Mouse (Mus musculus): ENCODE data around the gene Usp34. TPM values are rescaled to one million over a fixed set of nuclear protein-coding genes. Genes with fewer than 3 reads are reported as not detected.
"Not testable (repeated sequence)": the region's sequence is repeated elsewhere in the genome, so short reads cannot be mapped to it uniquely, and the experiment has no call there.

The Usp34 gene
- polyA plus RNA-seq, 1 experiment from 2014 or later, result 12.8 TPM

- peaks cover 9% of the 10 kb centered on the region; the same call in 1 of the 2 replicates for H3K4me1 ChIP-seq (replicated peaks; ENCODE audit: control insufficient read depth, insufficient read depth)
- peak overlapping the region; percentile 92 for H3K27ac ChIP-seq (replicated peaks)
- TF ChIP-seq CTCF (IDR thresholded peaks at IDR 0.05; ENCODE audit: low read depth), result no peak
- no peak for TF ChIP-seq EP300 (optimal IDR thresholded peaks at IDR 0.05)
- peaks cover 6% of the 10 kb centered on the region for H3K36me3 ChIP-seq (ENCODE audit: control insufficient read depth, insufficient read depth, low read length)
- no peaks in the 10 kb centered on the region for H3K27me3 ChIP-seq (ENCODE audit: control insufficient read depth, insufficient read depth, low read length)
- no peaks in the 10 kb centered on the region for H3K9me3 ChIP-seq (ENCODE audit: control insufficient read depth, low read length)
- DNase-seq (ENCODE audit: low spot score) (peak; percentile 69), ATAC-seq (ENCODE audit: low FRiP score, low TSS enrichment) (peak; percentile 69)
- H3K4me3 ChIP-seq (ENCODE audit: low read depth, low read length), result peak overlapping the region; percentile 93
- 0% methylated on average over 22 of the region's 22 CpGs for WGBS
- peak overlapping the region; percentile 70 for H3K4me2 ChIP-seq (replicated peaks; ENCODE audit: low read depth)
- peak overlapping the region; percentile 92 for H3K9ac ChIP-seq (ENCODE audit: low read length)
These were observed 190.6 kb downstream of the Usp34 start for GRCm38 (mm10) chr11:23497335-23497717.

DNA sequence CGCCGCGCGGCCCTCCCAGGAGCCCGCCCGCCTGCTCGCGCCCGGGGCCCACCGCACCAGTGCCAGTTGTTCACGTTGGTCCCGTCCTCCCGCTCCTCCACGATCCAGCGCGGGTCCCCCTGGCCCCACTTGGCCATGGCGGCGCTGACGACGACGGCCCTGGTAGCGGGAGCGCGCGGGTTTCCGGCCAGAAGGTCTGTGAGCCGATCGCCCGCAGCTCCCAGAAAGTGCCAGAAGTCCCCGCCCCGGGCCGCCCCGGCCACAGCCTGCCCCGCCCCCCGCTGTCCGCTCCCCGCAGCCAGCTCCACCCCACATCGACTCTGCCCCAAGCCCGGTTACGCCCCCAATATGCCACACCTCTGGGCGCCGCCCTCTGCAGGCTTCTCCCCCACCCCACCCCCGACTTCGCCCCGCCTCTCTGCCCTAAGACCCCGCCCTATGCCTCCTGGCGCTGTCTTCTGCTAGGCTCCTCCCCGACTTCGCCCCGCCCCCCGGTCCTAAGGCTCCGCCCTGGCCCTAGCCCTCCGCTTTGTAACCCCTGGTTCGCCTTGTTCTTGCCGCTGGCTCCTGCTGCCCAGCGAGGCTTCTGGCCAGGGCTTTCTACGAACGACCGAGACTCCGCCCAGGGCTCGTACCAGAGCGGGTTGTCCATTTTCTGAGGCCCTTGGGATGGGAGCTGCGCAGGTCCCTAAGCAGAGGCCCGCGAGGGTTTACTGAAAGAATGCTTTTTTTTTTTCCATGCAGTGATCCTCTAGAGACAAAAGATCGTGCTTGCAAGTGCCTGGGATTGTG, 191.2 kb downstream of the Usp34 start, which contains the start of gene Ahsa2:
Gene Ahsa2, minus strand, starts transcription at position 313 of the 792 bp plus-strand sequence.
- H3K27ac ChIP-seq (replicated peaks), result peak within 1 kb of the TSS; percentile 92
- TF ChIP-seq EP300 (optimal IDR thresholded peaks at IDR 0.05), result no peak
- TF ChIP-seq CTCF (IDR thresholded peaks at IDR 0.05; ENCODE audit: low read depth), result no peak
- WGBS, result 1% methylated on average over 51 of the region's 66 CpGs
- DNase-seq (ENCODE audit: low spot score) (peak; percentile 99), ATAC-seq (ENCODE audit: low FRiP score, low TSS enrichment) (peak; percentile 97)
- peak within 1 kb of the TSS; percentile 93 for H3K4me3 ChIP-seq (ENCODE audit: low read depth, low read length)
- peaks cover 3% of the 10 kb centered on the region; the same call in 1 of the 2 replicates for H3K36me3 ChIP-seq (ENCODE audit: control insufficient read depth, insufficient read depth, low read length)
- no peaks in the 10 kb centered on the region for H3K9me3 ChIP-seq (ENCODE audit: control insufficient read depth, low read length)
- H3K27me3 ChIP-seq (ENCODE audit: control insufficient read depth, insufficient read depth, low read length), result no peaks in the 10 kb centered on the region
- peak within 1 kb of the TSS; percentile 92 for H3K9ac ChIP-seq (ENCODE audit: low read length)
- peaks cover 9% of the 10 kb centered on the region; the same call in 1 of the 2 replicates for H3K4me1 ChIP-seq (replicated peaks; ENCODE audit: control insufficient read depth, insufficient read depth)
- peak within 1 kb of the TSS; percentile 70 for H3K4me2 ChIP-seq (replicated peaks; ENCODE audit: low read depth)

GRCm38 (mm10) chr11:23498609-23499008, 191.9 kb downstream of the Usp34 start:
- Histone ChIP-seq H3K9me3 (ENCODE audit: control insufficient read depth, low read length) (no peaks in the 10 kb centered on the region), H3K4me2 (replicated peaks; ENCODE audit: low read depth) (peak overlapping the region; percentile 70), H3K4me1 (replicated peaks; ENCODE audit: control insufficient read depth, insufficient read depth) (peaks cover 9% of the 10 kb centered on the region; the same call in 1 of the 2 replicates), H3K4me3 (ENCODE audit: low read depth, low read length) (peak overlapping the region; percentile 93), H3K9ac (ENCODE audit: low read length) (peak overlapping the region; percentile 49; the same call in 1 of the 2 replicates), H3K27me3 (ENCODE audit: control insufficient read depth, insufficient read depth, low read length) (no peaks in the 10 kb centered on the region), H3K36me3 (ENCODE audit: control insufficient read depth, insufficient read depth, low read length) (no peaks in the 10 kb centered on the region), H3K27ac (replicated peaks) (peak overlapping the region; percentile 25)
- DNase-seq (ENCODE audit: low spot score) (no peak), ATAC-seq (ENCODE audit: low FRiP score, low TSS enrichment) (no peak)
- TF ChIP-seq CTCF (IDR thresholded peaks at IDR 0.05; ENCODE audit: low read depth) (no peak), EP300 (optimal IDR thresholded peaks at IDR 0.05) (no peak)
- WGBS, result 25% methylated on average over 5 of the region's 5 CpGs

DNA sequence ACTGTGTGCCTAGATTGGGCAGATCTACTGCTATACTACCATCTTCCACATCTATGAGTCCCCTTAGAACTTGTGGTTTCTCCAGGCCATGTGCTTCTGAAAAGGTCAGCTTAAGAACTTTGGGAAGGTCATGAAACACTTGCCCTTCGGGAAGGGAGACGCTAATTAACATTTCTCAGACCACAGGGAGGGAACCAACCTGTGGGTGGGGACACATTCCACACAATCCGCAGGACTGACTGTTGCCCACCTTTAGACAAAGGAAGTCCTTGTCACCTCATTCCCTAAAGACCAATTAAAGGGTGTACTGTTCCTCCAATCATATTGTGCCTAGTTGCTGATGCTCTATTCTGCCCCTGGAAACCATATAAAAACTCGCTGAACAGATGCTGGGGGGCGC, 198.1 kb downstream of the Usp34 start:
- not testable (repeated sequence) for H3K4me3 ChIP-seq (ENCODE audit: low read depth, low read length); H3K4me2 ChIP-seq (replicated peaks; ENCODE audit: low read depth); DNase-seq (ENCODE audit: low spot score); H3K36me3 ChIP-seq (ENCODE audit: control insufficient read depth, insufficient read depth, low read length); H3K4me1 ChIP-seq (replicated peaks; ENCODE audit: control insufficient read depth, insufficient read depth); H3K9me3 ChIP-seq (ENCODE audit: control insufficient read depth, low read length); H3K27ac ChIP-seq (replicated peaks); H3K27me3 ChIP-seq (ENCODE audit: control insufficient read depth, insufficient read depth, low read length); ATAC-seq (ENCODE audit: low FRiP score, low TSS enrichment); H3K9ac ChIP-seq (ENCODE audit: low read length)
- WGBS, result 70% methylated on average over 5 of the region's 5 CpGs

- not testable (repeated sequence) for DNase-seq (ENCODE audit: low spot score); H3K4me2 ChIP-seq (replicated peaks; ENCODE audit: low read depth); H3K4me3 ChIP-seq (ENCODE audit: low read depth, low read length); H3K9me3 ChIP-seq (ENCODE audit: control insufficient read depth, low read length); H3K4me1 ChIP-seq (replicated peaks; ENCODE audit: control insufficient read depth, insufficient read depth); H3K27ac ChIP-seq (replicated peaks); H3K36me3 ChIP-seq (ENCODE audit: control insufficient read depth, insufficient read depth, low read length); ATAC-seq (ENCODE audit: low FRiP score, low TSS enrichment); H3K27me3 ChIP-seq (ENCODE audit: control insufficient read depth, insufficient read depth, low read length); H3K9ac ChIP-seq (ENCODE audit: low read length)
- WGBS, result 46% methylated on average over 4 of the region's 4 CpGs
These were observed 208.1 kb downstream of the Usp34 start for GRCm38 (mm10) chr11:23514785-23515184.

DNA sequence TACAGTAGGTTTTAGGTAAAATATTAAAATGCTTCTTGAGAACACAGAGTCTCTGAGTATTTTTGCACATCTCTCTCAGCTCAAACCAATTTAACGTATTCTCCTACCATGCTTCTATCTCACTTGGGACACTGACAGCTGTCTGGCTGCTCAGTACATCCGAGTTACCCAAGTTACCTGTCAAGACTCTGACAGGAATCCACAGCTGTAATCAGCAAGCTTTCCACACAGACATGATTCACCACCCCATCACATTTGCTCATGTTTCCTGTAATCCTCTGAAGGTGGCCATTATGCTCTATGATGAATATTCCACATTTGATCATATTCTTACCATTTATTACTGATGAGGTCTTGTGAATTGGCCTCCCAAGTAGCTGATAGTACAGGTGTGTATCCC, 208.6 kb downstream of the Usp34 start:
- 72% methylated on average over 2 of the region's 2 CpGs for WGBS
- ATAC-seq (ENCODE audit: low FRiP score, low TSS enrichment) (no peak), DNase-seq (ENCODE audit: low spot score) (no peak)
- no peaks in the 10 kb centered on the region for H3K9me3 ChIP-seq (ENCODE audit: control insufficient read depth, low read length)
- H3K9ac ChIP-seq (ENCODE audit: low read length), result no peak overlapping the region
- H3K4me3 ChIP-seq (ENCODE audit: low read depth, low read length), result no peak overlapping the region
- no peaks in the 10 kb centered on the region for H3K27me3 ChIP-seq (ENCODE audit: control insufficient read depth, insufficient read depth, low read length)
- H3K36me3 ChIP-seq (ENCODE audit: control insufficient read depth, insufficient read depth, low read length), result no peaks in the 10 kb centered on the region
- TF ChIP-seq CTCF (IDR thresholded peaks at IDR 0.05; ENCODE audit: low read depth) (no peak), EP300 (optimal IDR thresholded peaks at IDR 0.05) (no peak)
- no peak overlapping the region for H3K27ac ChIP-seq (replicated peaks)
- no peaks in the 10 kb centered on the region for H3K4me1 ChIP-seq (replicated peaks; ENCODE audit: control insufficient read depth, insufficient read depth)
- no peak overlapping the region for H3K4me2 ChIP-seq (replicated peaks; ENCODE audit: low read depth)

Measured in stomach, postnatal 0 days (tissue).